Comparison of ENCODE assay signal across 11 mouse cellular contexts in genomic region chr7:130649257-130649656, GRCm38 (mm10).
DNase-seq lines count a peak whose midpoint lies in the region; ATAC-seq and TF ChIP-seq lines count a peak whose summit lies in the region.
"Had no signal": no experiment of that assay in that cellular context is flagged by ENCODE, and none has a peak within 500 bp of the region (broad histone marks: within the 10 kb centered on the region; RNA-seq: fewer than 3 reads in every experiment).

No protein-coding gene starts in this region.

- peak overlapping the region; percentile 6; the same call in 1 of the 2 replicates for H3K9ac ChIP-seq in lung, embryonic 14.5 days
- no peak overlapping the region for H3K9ac ChIP-seq in embryonic facial prominence, embryonic 11.5 days (replicated peaks; ENCODE audit: low read length)
- H3K9ac ChIP-seq in heart, embryonic 14.5 days (ENCODE audit: low read length), result peak overlapping the region; percentile 56
- no peak overlapping the region for H3K9ac ChIP-seq in stomach, postnatal 0 days (ENCODE audit: low read length)
- no peak overlapping the region for H3K9ac ChIP-seq in hindbrain, postnatal 0 days (replicated peaks; ENCODE audit: low read length)
- H3K9ac ChIP-seq: hindbrain, embryonic 15.5 days; liver, postnatal 0 days had no signal

- H3K36me3 ChIP-seq in lung, embryonic 14.5 days (ENCODE audit: insufficient read depth), result no peaks in the 10 kb centered on the region
- no peaks in the 10 kb centered on the region for H3K36me3 ChIP-seq in embryonic facial prominence, embryonic 11.5 days (replicated peaks; ENCODE audit: control insufficient read depth, insufficient read depth, low read depth, low read length)
- H3K36me3 ChIP-seq in heart, embryonic 14.5 days (ENCODE audit: control insufficient read depth, insufficient read depth, low read length), result no peaks in the 10 kb centered on the region
- H3K36me3 ChIP-seq in stomach, postnatal 0 days (ENCODE audit: control insufficient read depth, insufficient read depth, low read length), result no peaks in the 10 kb centered on the region
- H3K36me3 ChIP-seq in hindbrain, postnatal 0 days (ENCODE audit: insufficient read depth, low read length), result no peaks in the 10 kb centered on the region
- H3K36me3 ChIP-seq: hindbrain, embryonic 15.5 days had no signal

- no peak for TF ChIP-seq EP300 in stomach, postnatal 0 days (optimal IDR thresholded peaks at IDR 0.05)

- ATAC-seq in lung, embryonic 14.5 days (ENCODE audit: insufficient read depth), result no peak
- no peak for ATAC-seq in embryonic facial prominence, embryonic 11.5 days (replicated peaks; ENCODE audit: insufficient number of reproducible peaks, low FRiP score, low TSS enrichment, low read depth)
- ATAC-seq in heart, embryonic 14.5 days (ENCODE audit: insufficient number of reproducible peaks, insufficient read depth, low FRiP score, low read depth), result no peak
- no peak for ATAC-seq in stomach, postnatal 0 days (ENCODE audit: low FRiP score, low TSS enrichment)
- ATAC-seq in erythroblast, adult 5-6 weeks (replicated peaks; ENCODE audit: low FRiP score, poor library complexity, severe bottlenecking), result no peak
- no peak for ATAC-seq in hindbrain, postnatal 0 days
- ATAC-seq: forebrain, embryonic 16.5 days; liver, postnatal 0 days had no signal

- 42% methylated on average over 7 of the region's 7 CpGs for WGBS in lung, embryonic 14.5 days
- 18% methylated on average over 7 of the region's 7 CpGs for WGBS in embryonic facial prominence, embryonic 11.5 days
- 23% methylated on average over 7 of the region's 7 CpGs for WGBS in heart, embryonic 14.5 days
- 29% methylated on average over 7 of the region's 7 CpGs for WGBS in stomach, postnatal 0 days
- 37% methylated on average over 7 of the region's 7 CpGs for WGBS in hindbrain, postnatal 0 days

- H3K27ac ChIP-seq in lung, embryonic 14.5 days (ENCODE audit: low read depth), result 0 out of 2 replicates have a peak overlapping the region, but pooled peaks have one; percentile 8
- H3K27ac ChIP-seq in embryonic facial prominence, embryonic 11.5 days (replicated peaks; ENCODE audit: low read depth, low read length), result no peak overlapping the region
- H3K27ac ChIP-seq in heart, embryonic 14.5 days (replicated peaks in 1 of 2; ENCODE audit: control insufficient read depth in 1 of 2, insufficient read depth in 1 of 2, low read depth in 2 of 2, low read length in 2 of 2), result peak overlapping the region; percentile 39 to 100
- 0 out of 2 replicates have a peak overlapping the region, but pooled peaks have one; percentile 35 for H3K27ac ChIP-seq in stomach, postnatal 0 days (replicated peaks)
- H3K27ac ChIP-seq in hindbrain, postnatal 0 days, result no peak overlapping the region
- H3K27ac ChIP-seq: hindbrain, embryonic 15.5 days had no signal

- no peak for TF ChIP-seq CTCF in lung, embryonic 14.5 days (IDR thresholded peaks at IDR 0.05; ENCODE audit: low read depth)
- TF ChIP-seq CTCF in stomach, postnatal 0 days (IDR thresholded peaks at IDR 0.05; ENCODE audit: low read depth), result no peak
- no peak for TF ChIP-seq CTCF in hindbrain, postnatal 0 days (IDR thresholded peaks at IDR 0.05; ENCODE audit: low read depth)

- no peak for DNase-seq in lung, embryonic 14.5 days
- no peak for DNase-seq in lung, postnatal 14 days
- DNase-seq in embryonic facial prominence, embryonic 11.5 days (ENCODE audit: low spot score), result peak; percentile 50
- DNase-seq in stomach, postnatal 0 days (ENCODE audit: low spot score), result peak; percentile 42
- no peak for DNase-seq in hindbrain, postnatal 0 days (ENCODE audit: low spot score)
- DNase-seq: layer of hippocampus, postnatal 36 days; liver, postnatal 0 days had no signal

- H3K4me2 ChIP-seq in lung, embryonic 14.5 days, result no peak overlapping the region
- H3K4me2 ChIP-seq in embryonic facial prominence, embryonic 11.5 days (ENCODE audit: low read depth, low read length), result no peak overlapping the region
- H3K4me2 ChIP-seq in heart, embryonic 14.5 days (ENCODE audit: low read length), result peak overlapping the region; percentile 83
- H3K4me2 ChIP-seq in stomach, postnatal 0 days (replicated peaks; ENCODE audit: low read depth), result peak overlapping the region; percentile 3; the same call in 1 of the 2 replicates
- no peak overlapping the region for H3K4me2 ChIP-seq in hindbrain, postnatal 0 days (ENCODE audit: low read depth, low read length)
- H3K4me2 ChIP-seq: hindbrain, embryonic 15.5 days had no signal

- no peaks in the 10 kb centered on the region for H3K9me3 ChIP-seq in lung, embryonic 14.5 days (ENCODE audit: low read depth, low read length)
- H3K9me3 ChIP-seq in embryonic facial prominence, embryonic 11.5 days (replicated peaks; ENCODE audit: control insufficient read depth, low read length), result no peaks in the 10 kb centered on the region
- H3K9me3 ChIP-seq in heart, embryonic 14.5 days (ENCODE audit: control insufficient read depth, low read length), result no peaks in the 10 kb centered on the region
- no peaks in the 10 kb centered on the region for H3K9me3 ChIP-seq in stomach, postnatal 0 days (ENCODE audit: control insufficient read depth, low read length)
- H3K9me3 ChIP-seq in hindbrain, postnatal 0 days (ENCODE audit: low read length), result no peaks in the 10 kb centered on the region
- H3K9me3 ChIP-seq: hindbrain, embryonic 15.5 days had no signal

- H3K4me1 ChIP-seq in lung, embryonic 14.5 days (ENCODE audit: insufficient read depth), result peaks cover 10% of the 10 kb centered on the region
- H3K4me1 ChIP-seq in embryonic facial prominence, embryonic 11.5 days (ENCODE audit: control insufficient read depth, insufficient read depth, low read length), result no peaks in the 10 kb centered on the region
- H3K4me1 ChIP-seq in heart, embryonic 14.5 days (ENCODE audit: control insufficient read depth in 2 of 2, insufficient read depth in 2 of 2, low read length in 2 of 2), result peaks cover 39 to 66% of the 10 kb centered on the region in 2 experiments
- H3K4me1 ChIP-seq in stomach, postnatal 0 days (replicated peaks; ENCODE audit: control insufficient read depth, insufficient read depth), result peaks cover 4% of the 10 kb centered on the region; the same call in 1 of the 2 replicates
- no peaks in the 10 kb centered on the region; the same call in 1 of the 2 replicates for H3K4me1 ChIP-seq in hindbrain, postnatal 0 days (ENCODE audit: insufficient read depth, low read length)

- no peak overlapping the region for H3K4me3 ChIP-seq in lung, embryonic 14.5 days (ENCODE audit: low read depth, low read length)
- H3K4me3 ChIP-seq in embryonic facial prominence, embryonic 11.5 days (ENCODE audit: low read depth, low read length), result no peak overlapping the region
- H3K4me3 ChIP-seq in heart, embryonic 14.5 days (ENCODE audit: control insufficient read depth in 1 of 2, insufficient read depth in 1 of 2, low read depth in 1 of 2, low read length in 2 of 2), result no peak overlapping the region
- no peak overlapping the region for H3K4me3 ChIP-seq in stomach, postnatal 0 days (ENCODE audit: low read depth, low read length)
- H3K4me3 ChIP-seq in hindbrain, postnatal 0 days (ENCODE audit: low read length), result no peak overlapping the region
- H3K4me3 ChIP-seq: hindbrain, embryonic 15.5 days had no signal

- H3K27me3 ChIP-seq in lung, embryonic 14.5 days (ENCODE audit: insufficient read depth, low read length), result no peaks in the 10 kb centered on the region
- H3K27me3 ChIP-seq in embryonic facial prominence, embryonic 11.5 days (ENCODE audit: control insufficient read depth, insufficient read depth, low read length), result no peaks in the 10 kb centered on the region
- no peaks in the 10 kb centered on the region for H3K27me3 ChIP-seq in heart, embryonic 14.5 days (ENCODE audit: control insufficient read depth, insufficient read depth, low read length)
- H3K27me3 ChIP-seq in stomach, postnatal 0 days (ENCODE audit: control insufficient read depth, insufficient read depth, low read length), result no peaks in the 10 kb centered on the region
- H3K27me3 ChIP-seq in hindbrain, postnatal 0 days (ENCODE audit: insufficient read depth, low read length), result no peaks in the 10 kb centered on the region

Comparison
In these comparisons a context has a peak if more than half of its experiments do, and no peak if none do; other contexts are left out.
1. DNase-seq: peak in embryonic facial prominence, embryonic 11.5 days (single experiment) and stomach, postnatal 0 days (single experiment); none in lung, embryonic 14.5 days (single experiment), lung, postnatal 14 days (single experiment) and hindbrain, postnatal 0 days (single experiment).
2. H3K27ac ChIP-seq: peak in lung, embryonic 14.5 days (single experiment), heart, embryonic 14.5 days (2 of 2) and stomach, postnatal 0 days (single experiment); none in embryonic facial prominence, embryonic 11.5 days (single experiment) and hindbrain, postnatal 0 days (single experiment).
3. H3K4me2 ChIP-seq: peak in heart, embryonic 14.5 days (single experiment) and stomach, postnatal 0 days (single experiment); none in lung, embryonic 14.5 days (single experiment), embryonic facial prominence, embryonic 11.5 days (single experiment) and hindbrain, postnatal 0 days (single experiment).
4. H3K9ac ChIP-seq: peak in lung, embryonic 14.5 days (single experiment) and heart, embryonic 14.5 days (single experiment); none in embryonic facial prominence, embryonic 11.5 days (single experiment), stomach, postnatal 0 days (single experiment) and hindbrain, postnatal 0 days (single experiment).